Comparison of ENCODE assay signal across 14 mouse cellular contexts in genomic region chr13:54263641-54264040, GRCm38 (mm10).
"Had no signal": no experiment of that assay in that cellular context is flagged by ENCODE, and none has a peak within 500 bp of the region (broad histone marks: within the 10 kb centered on the region; RNA-seq: fewer than 3 reads in every experiment).

No protein-coding gene starts in this region.

- ATAC-seq: liver, embryonic 12.5 days had no signal

- H3K27ac ChIP-seq: kidney, postnatal 0 days; limb, embryonic 15.5 days; liver, embryonic 12.5 days; neural tube, embryonic 13.5 days; stomach, embryonic 15.5 days had no signal

- H3K4me2 ChIP-seq: limb, embryonic 15.5 days; liver, embryonic 12.5 days; lung, embryonic 14.5 days; neural tube, embryonic 13.5 days; stomach, embryonic 15.5 days had no signal

- H3K36me3 ChIP-seq: limb, embryonic 15.5 days; liver, embryonic 12.5 days; midbrain, embryonic 10.5 days; neural tube, embryonic 13.5 days; stomach, embryonic 15.5 days had no signal

- H3K9me3 ChIP-seq: limb, embryonic 15.5 days; liver, embryonic 12.5 days; neural tube, embryonic 13.5 days; stomach, embryonic 15.5 days had no signal

- H3K4me1 ChIP-seq: liver, embryonic 12.5 days; stomach, embryonic 15.5 days had no signal

- H3K9ac ChIP-seq: limb, embryonic 15.5 days; liver, embryonic 12.5 days; lung, embryonic 14.5 days; neural tube, embryonic 13.5 days; stomach, embryonic 15.5 days had no signal

- H3K27me3 ChIP-seq: neural tube, embryonic 13.5 days; stomach, embryonic 15.5 days had no signal

- DNase-seq: kidney, postnatal 36 days; lung, embryonic 14.5 days; lung, postnatal 10 days; lung, postnatal 4 days; midbrain, embryonic 14.5 days; retina, postnatal 1 day; thymus, adult 2 months; thymus, postnatal 25 days had no signal

- H3K4me3 ChIP-seq: limb, embryonic 15.5 days; liver, embryonic 12.5 days; midbrain, embryonic 10.5 days; neural tube, embryonic 13.5 days; stomach, embryonic 15.5 days had no signal
